Mouse (Mus musculus) hindbrain, embryonic 14.5 days (tissue): ENCODE measurements around the gene Anks1b. TPM values are rescaled to one million over a fixed set of nuclear protein-coding genes. Genes with fewer than 3 reads are reported as not detected.

ENCODE experiments used
- ATAC-seq: fragments of 200-750 bp; cut with Nextera tagmentation; 2 replicates; pipeline ENCODE4 v1.8.0; 2017; ENCODE audit warnings: moderate number of reproducible peaks, mild to moderate bottlenecking, moderate TSS enrichment, moderate library complexity; ENCODE audit not compliant: low FRiP score
- DNase-seq: peaks from one replicate; pipeline ENCODE4 v3.0.0-alpha.2; 2015; ENCODE audit warnings: low spot score
- H3K27ac ChIP-seq: fragments of 300-500 bp; sonication (generic); 2 replicates; pipeline ENCODE4 v1.5.1; 2014; ENCODE audit warnings: mild to moderate bottlenecking, moderate library complexity
- H3K27me3 ChIP-seq: fragments of 300-500 bp; sonication (generic); 2 replicates; pipeline ENCODE4 v1.6.1; 2014; ENCODE audit warnings: mild to moderate bottlenecking, low read length, mixed read lengths; ENCODE audit not compliant: control insufficient read depth, insufficient read depth
- H3K36me3 ChIP-seq: fragments of 300-500 bp; sonication (generic); replicated peaks from 2 replicates; pipeline ENCODE4 v1.6.1; 2014; ENCODE audit not compliant: control insufficient read depth, insufficient read depth
- H3K4me1 ChIP-seq: fragments of 300-500 bp; sonication (generic); replicated peaks from 2 replicates; pipeline ENCODE4 v1.6.1; 2014; ENCODE audit warnings: antibody characterized with exemption, low read length, mixed read lengths; ENCODE audit not compliant: control insufficient read depth, insufficient read depth
- H3K4me2 ChIP-seq: fragments of 300-500 bp; sonication (generic); replicated peaks from 2 replicates; pipeline ENCODE4 v1.6.1; 2014; ENCODE audit warnings: mild to moderate bottlenecking, moderate library complexity
- H3K4me3 ChIP-seq: fragments of 300-500 bp; sonication (generic); replicated peaks from 2 replicates; pipeline ENCODE4 v1.5.1; 2014; ENCODE audit warnings: mild to moderate bottlenecking, low read length
- H3K9ac ChIP-seq: fragments of 300-500 bp; sonication (generic); 2 replicates; pipeline ENCODE4 v1.6.1; 2014
- H3K9me3 ChIP-seq: fragments of 300-500 bp; sonication (generic); 2 replicates; pipeline ENCODE4 v1.6.1; 2016; ENCODE audit warnings: low read length; ENCODE audit not compliant: control insufficient read depth
- WGBS: fragments of 180-500 bp; shearing (Covaris S2); extraction: QIAGEN DNeasy Blood & Tissue Kit; methylation state at CpG from one replicate; pipeline ENCODE4 v1.1.7; 2014; 5-methylcytosine and 5-hydroxymethylcytosine counted together
- polyA plus RNA-seq: library from polyadenylated mRNA; unstranded; fragments of >200 nt; fragmentation: Nextera tagmentation; extraction: Ambion mirVana; gene quantifications from 2 replicates; pipeline ENCODE4 v1.2.1, GENCODE M21; 2014

Gene Anks1b
- polyA plus RNA-seq, 1 experiment from 2014 or later: 69.4 TPM

DNA sequence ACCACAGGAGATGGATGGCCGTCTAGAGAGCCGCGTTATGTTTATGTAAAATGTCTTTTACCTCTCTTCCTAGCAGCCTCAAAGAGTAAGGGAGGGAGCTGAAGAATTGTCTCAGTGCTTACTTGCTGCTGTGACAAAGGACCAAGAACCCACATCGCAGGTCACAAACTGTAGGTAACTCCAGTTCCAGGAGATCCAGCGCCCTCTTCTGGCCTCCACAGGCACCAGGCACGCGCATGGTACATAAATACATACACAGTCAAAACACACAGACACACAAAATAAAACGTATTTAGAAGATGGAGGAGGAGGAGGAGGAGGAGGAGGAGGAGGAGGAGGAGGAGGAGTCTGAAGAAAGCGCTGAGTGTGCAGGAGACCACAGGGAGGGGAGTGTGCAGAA, 845.4 kb downstream of the Anks1b start:
- no peaks in the 10 kb centered on the region; the same call in 1 of the 2 replicates for H3K4me1 ChIP-seq
- ATAC-seq (no peak), DNase-seq (no peak)
- no peaks in the 10 kb centered on the region for H3K36me3 ChIP-seq
- H3K4me3 ChIP-seq: no peak overlapping the region
- no peak overlapping the region for H3K4me2 ChIP-seq
- no peak overlapping the region for H3K27ac ChIP-seq
- H3K9ac ChIP-seq: no peak overlapping the region
- no peaks in the 10 kb centered on the region for H3K27me3 ChIP-seq
- 0 out of 2 replicates have a peak, but pooled peaks cover 4% of the 10 kb centered on the region for H3K9me3 ChIP-seq
- WGBS: 95% methylated on average over 8 of the region's 9 CpGs

DNA sequence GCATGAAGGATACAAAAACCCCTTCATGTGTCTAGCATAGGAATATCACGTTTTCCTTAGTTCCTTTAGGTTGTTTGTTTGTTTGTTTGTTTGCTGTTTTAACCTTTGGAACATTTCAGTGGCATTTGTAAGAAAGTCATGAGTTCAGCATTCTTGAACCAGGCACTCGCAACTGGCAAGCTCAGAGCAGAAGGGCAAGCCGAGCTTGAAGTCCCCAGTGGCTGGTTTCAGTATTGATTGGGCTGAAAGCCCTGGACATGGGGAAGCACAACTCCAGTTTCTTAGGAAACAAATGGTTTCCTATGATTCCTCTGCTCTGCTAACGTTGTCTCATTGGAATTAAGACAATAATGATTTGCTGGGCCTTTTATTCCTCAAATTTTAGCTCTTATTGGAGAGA, 846.7 kb downstream of the Anks1b start:
- Histone ChIP-seq H3K9me3 (no peaks in the 10 kb centered on the region), H3K36me3 (no peaks in the 10 kb centered on the region), H3K4me1 (no peaks in the 10 kb centered on the region; the same call in 1 of the 2 replicates), H3K27me3 (no peaks in the 10 kb centered on the region), H3K9ac (no peak overlapping the region), H3K4me3 (no peak overlapping the region), H3K4me2 (no peak overlapping the region), H3K27ac (no peak overlapping the region)
- WGBS: 43% methylated on average over 4 of the region's 4 CpGs
- ATAC-seq (no peak), DNase-seq (no peak)

DNA sequence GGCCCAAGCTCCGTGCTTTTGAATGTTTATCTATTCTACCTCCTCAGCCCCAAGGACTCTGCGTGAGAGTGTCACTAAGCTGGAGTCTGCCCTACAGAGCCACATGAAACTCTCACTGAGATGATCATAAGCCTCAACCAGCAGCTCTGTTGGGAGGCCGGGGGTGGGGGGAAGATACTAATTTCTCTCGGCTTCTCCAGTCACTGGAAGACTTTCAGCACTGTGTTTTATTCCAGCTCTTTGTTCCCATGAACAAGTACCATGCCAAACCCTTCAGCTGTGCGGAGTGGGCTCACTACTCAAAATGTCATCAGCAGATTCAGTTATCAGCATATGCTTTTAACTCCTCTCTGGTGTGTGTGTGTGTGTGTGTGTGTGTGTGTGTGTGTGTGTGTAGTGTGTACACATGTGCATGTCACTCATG, 849.8 kb downstream of the Anks1b start:
- H3K9me3 ChIP-seq: no peaks in the 10 kb centered on the region
- ATAC-seq (no peak), DNase-seq (no peak)
- H3K4me1 ChIP-seq: no peaks in the 10 kb centered on the region; the same call in 1 of the 2 replicates
- no peaks in the 10 kb centered on the region for H3K36me3 ChIP-seq
- no peak overlapping the region for H3K27ac ChIP-seq
- no peak overlapping the region for H3K4me2 ChIP-seq
- no peaks in the 10 kb centered on the region for H3K27me3 ChIP-seq
- 74% methylated on average over 5 of the region's 5 CpGs for whole genome bisulfite sequencing
- H3K9ac ChIP-seq: no peak overlapping the region
- H3K4me3 ChIP-seq: no peak overlapping the region

DNA sequence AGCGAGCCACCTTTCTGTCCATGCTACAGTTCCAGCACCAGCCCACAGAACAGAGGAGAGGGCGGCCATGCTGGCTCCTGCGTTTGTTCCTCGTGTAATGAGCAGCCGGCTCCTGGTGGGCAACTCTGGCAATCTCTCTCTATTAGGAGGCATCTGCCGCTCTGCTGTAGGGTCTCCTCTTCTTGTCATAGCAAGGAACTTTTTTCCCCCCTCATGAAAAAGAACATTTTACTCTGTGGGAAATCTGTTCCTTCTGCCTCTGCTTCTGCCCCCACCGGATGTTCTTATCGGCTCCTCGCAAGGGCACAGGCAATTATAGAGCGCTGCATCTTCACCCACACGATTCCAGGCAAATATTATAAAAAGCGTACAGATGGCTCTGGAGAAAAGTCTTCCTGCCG, 850.6 kb downstream of the Anks1b start:
- no peak overlapping the region for H3K9ac ChIP-seq
- peaks cover 5% of the 10 kb centered on the region; the same call in 1 of the 2 replicates for H3K4me1 ChIP-seq
- H3K9me3 ChIP-seq: no peaks in the 10 kb centered on the region
- ATAC-seq (no peak), DNase-seq (no peak)
- no peak overlapping the region for H3K4me3 ChIP-seq
- WGBS: 79% methylated on average over 13 of the region's 13 CpGs
- no peaks in the 10 kb centered on the region for H3K27me3 ChIP-seq
- H3K4me2 ChIP-seq: no peak overlapping the region
- no peak overlapping the region for H3K27ac ChIP-seq
- no peaks in the 10 kb centered on the region for H3K36me3 ChIP-seq

DNA sequence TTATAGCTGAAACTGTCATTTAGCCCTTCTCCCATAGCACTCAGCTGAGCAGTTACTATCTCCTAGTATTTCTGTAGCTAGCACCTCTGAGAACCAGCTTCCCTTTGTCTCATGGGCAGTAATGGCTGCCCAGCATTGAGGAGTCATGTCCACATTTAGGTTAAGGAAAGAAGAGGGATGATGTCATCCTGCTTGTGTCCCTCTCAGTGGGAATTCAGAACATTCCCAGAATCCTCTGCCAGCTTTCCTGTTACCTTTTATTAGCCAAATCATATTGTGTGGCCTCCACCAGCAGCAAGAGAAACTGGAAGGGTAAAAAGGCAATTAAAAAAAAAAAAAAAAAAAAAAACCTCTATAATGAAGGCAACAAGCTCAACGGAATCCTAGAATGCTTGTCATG, 851.6 kb downstream of the Anks1b start:
- no peaks in the 10 kb centered on the region for H3K9me3 ChIP-seq
- no peak overlapping the region for H3K4me3 ChIP-seq
- no peak overlapping the region for H3K9ac ChIP-seq
- no peaks in the 10 kb centered on the region for H3K27me3 ChIP-seq
- WGBS: 79% methylated on average over 1 of the region's 1 CpGs
- no peak overlapping the region for H3K27ac ChIP-seq
- peaks cover 5% of the 10 kb centered on the region; the same call in 1 of the 2 replicates for H3K4me1 ChIP-seq
- ATAC-seq: no peak
- H3K4me2 ChIP-seq: no peak overlapping the region
- H3K36me3 ChIP-seq: no peaks in the 10 kb centered on the region
- no peak for DNase-seq

DNA sequence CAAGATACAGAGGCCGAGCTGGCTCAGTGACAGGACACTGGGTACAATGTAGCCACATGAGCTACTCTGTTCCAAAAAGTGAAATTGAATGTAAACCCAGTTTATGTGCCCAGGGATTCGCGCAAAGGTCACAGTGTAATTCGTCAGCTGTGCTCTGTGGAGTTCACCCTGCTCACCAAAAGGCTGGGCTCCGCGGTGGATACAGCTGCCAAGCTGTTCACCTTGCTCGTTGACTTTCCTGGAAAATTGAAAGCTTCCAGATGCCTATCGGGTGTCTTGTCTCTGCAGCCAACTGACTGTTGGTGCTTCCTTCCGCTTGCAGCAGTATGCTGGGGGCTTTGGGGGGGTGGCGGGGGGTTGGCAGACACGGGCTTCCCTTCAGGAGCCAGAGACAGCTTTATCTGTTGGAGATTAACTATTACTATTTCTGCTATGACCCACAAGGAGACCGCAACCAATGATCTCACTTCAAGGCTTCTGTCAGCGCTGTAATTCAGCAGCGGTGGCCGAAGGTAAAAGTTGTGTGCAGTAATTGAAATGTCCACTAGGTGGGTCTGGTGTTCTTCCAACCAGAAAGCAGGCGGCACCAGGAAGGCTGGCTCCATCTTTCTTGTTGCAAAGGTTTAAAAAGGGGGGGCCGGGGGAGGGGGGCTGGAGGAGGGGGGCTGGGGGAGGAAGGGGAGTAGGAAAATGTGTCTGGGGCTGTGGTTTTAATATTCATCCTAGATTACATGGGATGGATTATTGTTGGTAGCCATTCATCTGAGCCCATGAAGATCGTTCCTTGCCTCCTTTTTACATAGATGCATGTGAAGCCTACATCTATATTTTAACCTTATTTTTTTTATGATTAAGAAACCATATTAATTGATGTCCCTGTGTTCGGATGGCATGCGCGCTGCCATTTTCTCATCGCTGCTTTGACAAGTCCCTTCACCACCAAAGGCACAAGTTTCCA, 855.4 kb downstream of the Anks1b start:
- H3K27ac ChIP-seq: peak overlapping the region; percentile 55; the same call in 1 of the 2 replicates
- peak overlapping the region; percentile 57 for H3K9ac ChIP-seq
- peak overlapping the region; percentile 57 for H3K4me2 ChIP-seq
- H3K4me3 ChIP-seq: peak overlapping the region; percentile 19
- WGBS: 30% methylated on average over 22 of the region's 22 CpGs
- H3K36me3 ChIP-seq: no peaks in the 10 kb centered on the region
- DNase-seq (peak; percentile 94), ATAC-seq (peak; percentile 77)
- no peaks in the 10 kb centered on the region for H3K9me3 ChIP-seq
- peaks cover 5% of the 10 kb centered on the region; the same call in 1 of the 2 replicates for H3K4me1 ChIP-seq
- H3K27me3 ChIP-seq: no peaks in the 10 kb centered on the region

DNA sequence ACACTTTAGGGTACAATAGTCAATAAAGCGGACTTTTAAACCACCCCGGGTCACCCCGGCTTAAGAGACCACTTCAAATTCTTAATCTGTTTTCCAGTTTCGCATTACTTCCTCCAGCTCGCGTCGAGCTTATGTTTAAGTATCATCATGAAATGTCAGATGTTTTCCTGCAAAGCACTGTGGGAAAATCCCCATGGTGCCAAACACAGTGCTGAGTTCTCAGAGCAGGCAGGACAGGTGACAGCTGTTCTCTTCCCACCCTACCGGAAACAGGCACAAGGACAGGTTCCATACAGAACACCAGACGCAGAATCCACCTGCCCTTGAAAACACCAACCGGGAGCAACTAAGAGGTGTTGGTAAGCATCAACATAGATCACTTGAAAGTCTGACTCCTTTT, 856.2 kb downstream of the Anks1b start:
- DNase-seq: no peak
- Histone ChIP-seq H3K9me3 (no peaks in the 10 kb centered on the region), H3K27ac (no peak overlapping the region), H3K4me3 (no peak overlapping the region), H3K9ac (peak overlapping the region; percentile 37; the same call in 1 of the 2 replicates), H3K36me3 (no peaks in the 10 kb centered on the region), H3K4me1 (peaks cover 5% of the 10 kb centered on the region; the same call in 1 of the 2 replicates), H3K27me3 (no peaks in the 10 kb centered on the region), H3K4me2 (peak overlapping the region; percentile 31)
- no peak for ATAC-seq
- 52% methylated on average over 10 of the region's 10 CpGs for WGBS

DNA sequence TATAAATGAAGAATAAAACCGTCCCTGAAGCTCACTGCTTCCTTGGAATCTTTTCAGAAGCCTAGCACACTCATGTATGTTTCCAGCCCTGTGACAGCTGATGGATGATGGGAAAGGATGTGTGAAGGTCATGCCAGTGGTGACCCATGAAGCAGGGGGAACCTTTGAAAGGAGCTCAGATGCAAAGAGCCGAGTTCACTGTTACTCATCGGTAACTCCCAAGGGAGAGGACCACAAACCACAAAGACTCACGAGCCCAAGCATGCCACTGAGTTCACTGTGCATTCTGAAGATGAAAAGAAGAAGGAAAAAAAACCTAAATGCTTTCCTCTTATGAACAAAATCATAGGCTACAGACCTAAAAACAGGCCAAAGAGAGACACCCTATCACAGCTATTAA, 859.5 kb downstream of the Anks1b start:
- ATAC-seq (no peak), DNase-seq (no peak)
- no peaks in the 10 kb centered on the region for H3K27me3 ChIP-seq
- H3K4me3 ChIP-seq: no peak overlapping the region
- no peaks in the 10 kb centered on the region for H3K36me3 ChIP-seq
- no peak overlapping the region for H3K9ac ChIP-seq
- no peak overlapping the region for H3K27ac ChIP-seq
- H3K4me1 ChIP-seq: peaks cover 5% of the 10 kb centered on the region; the same call in 1 of the 2 replicates
- 49% methylated on average over 4 of the region's 4 CpGs for WGBS
- no peaks in the 10 kb centered on the region for H3K9me3 ChIP-seq
- no peak overlapping the region for H3K4me2 ChIP-seq

DNA sequence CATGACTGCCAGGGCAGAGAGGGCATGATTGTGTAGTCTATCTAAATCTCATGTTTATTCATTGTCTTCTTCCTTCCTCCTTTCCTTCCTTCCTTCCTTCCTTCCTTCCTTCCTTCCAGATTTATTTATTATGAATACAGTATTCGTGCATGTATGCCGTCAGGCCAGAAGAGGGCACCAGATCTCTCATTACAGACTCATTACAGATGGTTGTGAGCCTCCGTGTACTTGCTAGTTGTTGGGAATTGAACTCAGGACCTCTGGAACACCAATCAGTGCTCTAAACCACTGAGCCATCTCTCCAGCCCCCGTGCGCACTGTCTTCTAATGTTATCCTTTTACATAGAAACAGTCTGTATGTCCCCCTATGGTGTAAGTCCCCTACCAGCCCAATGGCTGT, 860.3 kb downstream of the Anks1b start:
- DNase-seq (peak; percentile 62), ATAC-seq (peak; percentile 22; the same call in 1 of the 2 replicates)
- Histone ChIP-seq H3K9ac (no peak overlapping the region), H3K9me3 (no peaks in the 10 kb centered on the region), H3K27me3 (no peaks in the 10 kb centered on the region), H3K4me2 (no peak overlapping the region), H3K4me1 (peaks cover under 1% of the 10 kb centered on the region; the same call in 1 of the 2 replicates), H3K4me3 (no peak overlapping the region), H3K27ac (no peak overlapping the region), H3K36me3 (no peaks in the 10 kb centered on the region)
- WGBS: 25% methylated on average over 5 of the region's 5 CpGs
